Mouse (Mus musculus) CH12.LX (cell line): ENCODE measurements around the gene Defb28. TPM values are rescaled to one million over a fixed set of nuclear protein-coding genes. Genes with fewer than 3 reads are reported as not detected.

Experiments used
- DNase-seq: peaks from one replicate; pipeline ENCODE4 v3.0.0-alpha.2; 2013; ENCODE audit errors: extremely low read depth
- H3K27ac ChIP-seq: 2 replicates; pipeline ENCODE4 v1.5.1; 2012; ENCODE audit warnings: low read depth, mild to moderate bottlenecking, control low read depth, moderate library complexity; ENCODE audit not compliant: insufficient read depth
- H3K27me3 ChIP-seq: replicated peaks from 2 replicates; pipeline ENCODE3; 2012; ENCODE audit warnings: inconsistent platforms
- H3K36me3 ChIP-seq, 2 experiments: replicated peaks in 1 of 2; 2 replicates each; pipeline versions ENCODE3 to v1.6.1; 2012; ENCODE audit warnings: inconsistent platforms in 1 of 2, low read length in 1 of 2, mild to moderate bottlenecking in 1 of 2, mixed read lengths in 1 of 2, moderate library complexity in 1 of 2; ENCODE audit not compliant: control insufficient read depth in 1 of 2, insufficient read depth in 1 of 2
- H3K4me1 ChIP-seq, 2 experiments: 2 replicates each; pipeline ENCODE4 v1.6.1; 2012; ENCODE audit warnings: inconsistent platforms in 1 of 2, moderate library complexity in 1 of 2; ENCODE audit not compliant: insufficient read depth in 2 of 2, control insufficient read depth in 1 of 2
- H3K4me2 ChIP-seq: 2 replicates; pipeline ENCODE4 v1.6.1; 2012; ENCODE audit warnings: low read depth, mild to moderate bottlenecking, control low read depth; ENCODE audit not compliant: poor library complexity, insufficient read depth, severe bottlenecking
- H3K4me3 ChIP-seq, 3 experiments: fragments of 150-350 bp in 1 of 3; sonication (generic) in 1 of 3; replicated peaks in 1 of 3; 2 replicates each; pipeline versions ENCODE3 to v1.5.1; 2011 to 2012; ENCODE audit warnings: low read depth in 2 of 3, low read length in 2 of 3, mild to moderate bottlenecking in 2 of 3, moderate library complexity in 2 of 3, control low read depth in 1 of 3, improper control_type of control experiment in 1 of 3, inconsistent platforms in 1 of 3, mixed read lengths in 1 of 3; ENCODE audit not compliant: poor library complexity in 1 of 3
- H3K79me2 ChIP-seq: replicated peaks from 2 replicates; pipeline ENCODE4 v1.6.1; 2012; ENCODE audit warnings: mild to moderate bottlenecking, moderate library complexity; ENCODE audit not compliant: control insufficient read depth, poor library complexity, insufficient read depth, severe bottlenecking; ENCODE audit errors: extremely low read depth
- H3K9ac ChIP-seq: 2 replicates; pipeline ENCODE4 v1.6.1; 2012; ENCODE audit warnings: low read depth, mild to moderate bottlenecking, control low read depth, moderate library complexity; ENCODE audit not compliant: insufficient read depth
- H3K9me3 ChIP-seq: replicated peaks from 2 replicates; pipeline ENCODE3; 2012; ENCODE audit warnings: low read length, inconsistent platforms, mixed read lengths
- CTCF ChIP-seq, 2 experiments: IDR thresholded peaks in 1 of 2; conservative IDR thresholded peaks in 1 of 2; 2 replicates each; pipeline ENCODE4 v1.5.1; 2011 to 2012; ENCODE audit warnings: low read depth in 2 of 2, low read length in 2 of 2, improper control_type of control experiment in 1 of 2, inconsistent platforms in 1 of 2, mild to moderate bottlenecking in 1 of 2, moderate library complexity in 1 of 2
- EP300 ChIP-seq: IDR thresholded peaks from 2 replicates; pipeline ENCODE4 v1.6.1; 2011; ENCODE audit warnings: low read length, improper control_type of control experiment
- JUN ChIP-seq: IDR thresholded peaks from 2 replicates; pipeline ENCODE4 v1.6.1; 2011; ENCODE audit warnings: low read depth, mild to moderate bottlenecking, low read length, improper control_type of control experiment, moderate library complexity; ENCODE audit not compliant: insufficient read depth
- MAZ ChIP-seq: IDR thresholded peaks from 2 replicates; pipeline ENCODE4 v1.6.1; 2012; ENCODE audit warnings: low read depth, mild to moderate bottlenecking, inconsistent platforms, low read length, improper control_type of control experiment, moderate library complexity
- MYC ChIP-seq: IDR thresholded peaks from 2 replicates; pipeline ENCODE4 v1.6.1; 2011; ENCODE audit warnings: low read depth, mild to moderate bottlenecking, improper control_type of control experiment, low read length
- PAX5 ChIP-seq: IDR thresholded peaks from 2 replicates; pipeline ENCODE4 v1.6.1; 2012; ENCODE audit warnings: low read length, inconsistent platforms, mixed read lengths
- RAD21 ChIP-seq: IDR thresholded peaks from 2 replicates; pipeline ENCODE4 v1.6.1; 2011; ENCODE audit warnings: low read depth, mild to moderate bottlenecking, low read length, improper control_type of control experiment, moderate library complexity
- SIN3A ChIP-seq: IDR thresholded peaks from 2 replicates; pipeline ENCODE4 v1.6.1; 2012; ENCODE audit warnings: low read length, improper control_type of control experiment, inconsistent platforms
- SMC3 ChIP-seq: IDR thresholded peaks from 2 replicates; pipeline ENCODE4 v1.6.1; 2011; ENCODE audit warnings: low read depth, low read length, improper control_type of control experiment
- ZC3H11A ChIP-seq: IDR thresholded peaks from 2 replicates; pipeline ENCODE4 v1.6.1; 2012; ENCODE audit warnings: low read depth, mild to moderate bottlenecking, inconsistent platforms, low read length, improper control_type of control experiment
- ZMIZ1 ChIP-seq: IDR thresholded peaks from 2 replicates; pipeline ENCODE4 v1.6.1; 2012; ENCODE audit warnings: low read depth, mild to moderate bottlenecking, inconsistent platforms, low read length, improper control_type of control experiment
- ZNF384 ChIP-seq: IDR thresholded peaks from 2 replicates; pipeline ENCODE4 v1.6.1; 2012; ENCODE audit warnings: low read depth, low read length, improper control_type of control experiment, inconsistent platforms
- dilution Hi-C: fragments of 300-500 bp; cut with MboI; formaldehyde crosslinking; loops from 2 replicates; pipeline ENCODE4 v1.14.3; 2020; ENCODE audit warnings: low sequenced_read_pairs; ENCODE audit not compliant: extremely low pct_unique_long_range_greater_than_20kb, extremely low pct_ligation_motif_present
- in situ Hi-C: fragments of 300-500 bp; cut with MboI; formaldehyde crosslinking; loops from 3 replicates; pipeline ENCODE4 v1.14.3; 2019; ENCODE audit warnings: low sequenced_read_pairs, low pct_ligation_motif_present, low pct_unique_long_range_greater_than_20kb, mixed read lengths
- polyA plus RNA-seq: library from polyadenylated mRNA; unstranded; fragments of >175 nt; gene quantifications from 2 replicates; pipeline ENCODE4 v1.2.1, GENCODE M21; 2012; ENCODE audit warnings: low read depth; ENCODE audit not compliant: insufficient read length
- total RNA-seq, 2 experiments: library from RNA; depleted of rRNA; stranded (reverse); fragments of 300-350 nt in 1 of 2; fragments of >200 nt in 1 of 2; gene quantifications; 2 replicates each; pipeline ENCODE4 v1.2.3; 2012 to 2014

The Defb28 gene
- total RNA-seq (2012; rRNA removed) = not detected in 2 replicates
- total RNA-seq (2014; rRNA removed) = not detected in 2 replicates
- polyA plus RNA-seq = not detected in 2 replicates

- Histone ChIP-seq H3K27me3 (peaks cover 51% of the 10 kb centered on the region), H3K4me1 (no peaks in the 10 kb centered on the region; a peak in 1 of 4 replicates), H3K79me2 (no peaks in the 10 kb centered on the region), H3K36me3 (no peaks in the 10 kb centered on the region), H3K9ac (no peak within 1 kb of the TSS)
- DNase-seq = no peak
- in situ Hi-C loops (no loop called here), dilution Hi-C loops (no loop called here)
- TF ChIP-seq ZNF384 = no peak
- TF ChIP-seq CTCF (conservative IDR thresholded peaks at IDR 0.05 in 1 of 2, IDR thresholded peaks at IDR 0.05 in 1 of 2; ENCODE audit: low read depth in 2 of 2, low read length in 2 of 2) = peak in 1 of 2 experiments; percentile 15; a peak in 1 of 4 replicates
- no peak for TF ChIP-seq SIN3A
- TF ChIP-seq, all 38 proteins: peak for 1
- Histone ChIP-seq H3K4me3 (no peak within 1 kb of the TSS), H3K9me3 (no peaks in the 10 kb centered on the region), H3K4me2 (no peak within 1 kb of the TSS), H3K27ac (no peak within 1 kb of the TSS)
These were observed at the start of gene Defb28 for GRCm38 (mm10) chr2:152517981-152518380. Gene Defb28 (plus strand): TSS chr2:152518255.

GRCm38 (mm10) chr2:152470973-152471372 lies 47.1 kb upstream of the Defb28 start:
- H3K27me3 ChIP-seq = peaks cover 9% of the 10 kb centered on the region
- H3K4me1 ChIP-seq = peaks cover 6 to 7% of the 10 kb centered on the region in 2 experiments
- dilution Hi-C loops (no loop called here), in situ Hi-C loops (loop anchor here (25.0 kb wide), 1 partner anchor 116 kb away; the partner anchor contains the start of genes Defb19 and Defb45)
- peak overlapping the region; percentile 48; the same call in 1 of the 2 replicates for H3K9ac ChIP-seq
- TF ChIP-seq CTCF (conservative IDR thresholded peaks at IDR 0.05 in 1 of 2, IDR thresholded peaks at IDR 0.05 in 1 of 2; ENCODE audit: low read depth in 2 of 2, low read length in 2 of 2) (peak; percentile 67 to 87), MAZ (no peak), RAD21 (peak; percentile 70), SMC3 (peak; percentile 56)
- peak; percentile 73 for DNase-seq
- no peaks in the 10 kb centered on the region for H3K79me2 ChIP-seq
- no peaks in the 10 kb centered on the region for H3K9me3 ChIP-seq
- H3K4me3 ChIP-seq = peak overlapping the region in 2 of 3 experiments; percentile 26 to 29
- no peaks in the 10 kb centered on the region for H3K36me3 ChIP-seq
- H3K4me2 ChIP-seq = peak overlapping the region; percentile 94; the same call in 1 of the 2 replicates
- H3K27ac ChIP-seq = no peak overlapping the region

- peak; percentile 29 for TF ChIP-seq RAD21
- TF ChIP-seq ZC3H11A = no peak
- no peak for TF ChIP-seq EP300
- peak in 1 of 2 experiments; percentile 61; a peak in 2 of 4 replicates for TF ChIP-seq CTCF (conservative IDR thresholded peaks at IDR 0.05 in 1 of 2, IDR thresholded peaks at IDR 0.05 in 1 of 2; ENCODE audit: low read depth in 2 of 2, low read length in 2 of 2)
- no peak for TF ChIP-seq MYC
- TF ChIP-seq ZMIZ1 = no peak
- no peak for TF ChIP-seq PAX5
- no peak for TF ChIP-seq JUN
- TF ChIP-seq SMC3 = peak; percentile 21; the same call in 1 of the 2 replicates
- Histone ChIP-seq H3K36me3 (no peaks in the 10 kb centered on the region), H3K9ac (no peak overlapping the region), H3K9me3 (no peaks in the 10 kb centered on the region), H3K27me3 (peaks cover 5% of the 10 kb centered on the region), H3K4me1 (peaks cover 6 to 7% of the 10 kb centered on the region in 2 experiments), H3K4me3 (no peak overlapping the region), H3K4me2 (no peak overlapping the region), H3K79me2 (no peaks in the 10 kb centered on the region), H3K27ac (no peak overlapping the region)
- dilution Hi-C loops (no loop called here), in situ Hi-C loops (loop anchor here (25.0 kb wide), 1 partner anchor 115 kb away; the partner anchor contains the start of genes Defb19 and Defb45)
- DNase-seq = no peak
These were observed 45.6 kb upstream of the Defb28 start for GRCm38 (mm10) chr2:152472434-152472833.
